Mouse (Mus musculus): ENCODE data around the gene Synj2.

DNA sequence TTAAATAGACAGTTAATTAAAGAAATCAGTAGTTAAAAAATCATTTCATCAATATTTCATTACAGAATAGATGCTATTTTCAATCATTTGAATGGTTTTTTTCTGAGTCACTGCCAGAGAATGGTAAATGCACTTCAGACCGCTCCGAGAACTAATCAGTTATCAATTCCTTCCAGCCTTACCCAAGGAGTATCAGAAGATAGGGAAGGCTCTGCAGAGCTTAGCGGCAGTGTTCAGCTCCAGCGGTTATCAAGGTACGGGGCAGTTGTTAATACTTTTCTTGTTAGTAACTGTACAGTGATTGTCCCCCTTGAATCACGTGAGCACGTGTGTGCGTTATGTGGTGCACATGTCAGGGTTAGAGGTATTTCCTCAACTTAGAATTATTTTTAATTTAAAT, 19.1 kb upstream of the Synj2 start:
- no peak for TF ChIP-seq POLR2A (IDR thresholded peaks at IDR 0.05; ENCODE audit: control insufficient read depth in 1 of 2, insufficient read depth in 1 of 2, low read depth in 1 of 2, low read length in 2 of 2, poor library complexity in 1 of 2)
- TF ChIP-seq MYC (IDR thresholded peaks at IDR 0.05; ENCODE audit: low read depth, low read length): no peak
- TF ChIP-seq CTCF (IDR thresholded peaks at IDR 0.05 in 2 of 3, conservative IDR thresholded peaks at IDR 0.05 in 1 of 3; ENCODE audit: control insufficient read depth in 1 of 3, insufficient read depth in 1 of 3, low read depth in 2 of 3, low read length in 3 of 3, poor library complexity in 1 of 3, severe bottlenecking in 1 of 3): no peak
- no peak for TF ChIP-seq TAL1 (IDR thresholded peaks at IDR 0.05; ENCODE audit: low read length)
- no peak for TF ChIP-seq E2F4 (IDR thresholded peaks at IDR 0.05; ENCODE audit: borderline replicate concordance, low read depth, low read length)
- TF ChIP-seq EP300 (IDR thresholded peaks at IDR 0.05; ENCODE audit: low read depth in 1 of 2, low read length in 2 of 2): no peak
- no peak for TF ChIP-seq USF1 (IDR thresholded peaks at IDR 0.05; ENCODE audit: low read depth, low read length)
- no peak for TF ChIP-seq CHD2 (IDR thresholded peaks at IDR 0.05; ENCODE audit: low read length)
- no peak for TF ChIP-seq GABPA (IDR thresholded peaks at IDR 0.05; ENCODE audit: low read depth, low read length)
- no peak for TF ChIP-seq TCF12 (IDR thresholded peaks at IDR 0.05; ENCODE audit: low read depth, low read length)
- no peak for TF ChIP-seq BHLHE40 (IDR thresholded peaks at IDR 0.05; ENCODE audit: borderline replicate concordance, low read depth, low read length)
- TF ChIP-seq MAZ (IDR thresholded peaks at IDR 0.05; ENCODE audit: low read depth, low read length): no peak
- no peak for TF ChIP-seq MYB (IDR thresholded peaks at IDR 0.05; ENCODE audit: low read depth, low read length)
- TF ChIP-seq ZC3H11A (IDR thresholded peaks at IDR 0.05; ENCODE audit: low read depth, low read length): no peak
